Mouse (Mus musculus) forebrain, embryonic 15.5 days (tissue): ENCODE results near the gene Batf3. TPM values are rescaled to one million over a fixed set of nuclear protein-coding genes. Genes with fewer than 3 reads are reported as not detected.

Experiments
- ATAC-seq: fragments of 200-750 bp; cut with Nextera tagmentation; replicated peaks from 2 replicates; pipeline ENCODE4 v1.8.0; 2017; ENCODE audit warnings: mild to moderate bottlenecking, moderate TSS enrichment, moderate library complexity
- H3K27ac ChIP-seq: fragments of 300-500 bp; sonication (generic); replicated peaks from 2 replicates; pipeline ENCODE4 v1.5.1; 2015; ENCODE audit warnings: mild to moderate bottlenecking, inconsistent platforms
- H3K27me3 ChIP-seq: fragments of 300-500 bp; sonication (generic); 2 replicates; pipeline ENCODE4 v1.6.1; 2015; ENCODE audit warnings: inconsistent platforms
- H3K36me3 ChIP-seq: fragments of 300-500 bp; sonication (generic); 2 replicates; pipeline ENCODE4 v1.6.1; 2015; ENCODE audit warnings: mild to moderate bottlenecking, inconsistent platforms
- H3K4me1 ChIP-seq: fragments of 300-500 bp; sonication (generic); 2 replicates; pipeline ENCODE4 v1.6.1; 2015; ENCODE audit warnings: inconsistent platforms
- H3K4me2 ChIP-seq: fragments of 300-500 bp; sonication (generic); replicated peaks from 2 replicates; pipeline ENCODE4 v1.6.1; 2015; ENCODE audit warnings: mild to moderate bottlenecking, inconsistent platforms
- H3K4me3 ChIP-seq: fragments of 300-500 bp; sonication (generic); 2 replicates; pipeline ENCODE4 v1.5.1; 2015; ENCODE audit warnings: mild to moderate bottlenecking, inconsistent platforms
- H3K9ac ChIP-seq: fragments of 300-500 bp; sonication (generic); replicated peaks from 2 replicates; pipeline ENCODE4 v1.6.1; 2015; ENCODE audit warnings: mild to moderate bottlenecking, inconsistent platforms
- H3K9me3 ChIP-seq: fragments of 300-500 bp; sonication (generic); 2 replicates; pipeline ENCODE4 v1.6.1; 2016; ENCODE audit warnings: inconsistent platforms
- WGBS: fragments of 180-500 bp; shearing (Covaris S2); methylation state at CpG from one replicate; pipeline ENCODE4 v1.1.7; 2015; ENCODE audit warnings: mixed read lengths; 5-methylcytosine and 5-hydroxymethylcytosine counted together
- polyA plus RNA-seq: library from polyadenylated mRNA; unstranded; fragments of >200 nt; fragmentation: Nextera tagmentation; extraction: Ambion mirVana; gene quantifications from 2 replicates; pipeline ENCODE4 v1.2.1, GENCODE M21; 2015

Batf3 gene
- 1.6 and 1.9 TPM in 2 replicates for polyA plus RNA-seq

DNA sequence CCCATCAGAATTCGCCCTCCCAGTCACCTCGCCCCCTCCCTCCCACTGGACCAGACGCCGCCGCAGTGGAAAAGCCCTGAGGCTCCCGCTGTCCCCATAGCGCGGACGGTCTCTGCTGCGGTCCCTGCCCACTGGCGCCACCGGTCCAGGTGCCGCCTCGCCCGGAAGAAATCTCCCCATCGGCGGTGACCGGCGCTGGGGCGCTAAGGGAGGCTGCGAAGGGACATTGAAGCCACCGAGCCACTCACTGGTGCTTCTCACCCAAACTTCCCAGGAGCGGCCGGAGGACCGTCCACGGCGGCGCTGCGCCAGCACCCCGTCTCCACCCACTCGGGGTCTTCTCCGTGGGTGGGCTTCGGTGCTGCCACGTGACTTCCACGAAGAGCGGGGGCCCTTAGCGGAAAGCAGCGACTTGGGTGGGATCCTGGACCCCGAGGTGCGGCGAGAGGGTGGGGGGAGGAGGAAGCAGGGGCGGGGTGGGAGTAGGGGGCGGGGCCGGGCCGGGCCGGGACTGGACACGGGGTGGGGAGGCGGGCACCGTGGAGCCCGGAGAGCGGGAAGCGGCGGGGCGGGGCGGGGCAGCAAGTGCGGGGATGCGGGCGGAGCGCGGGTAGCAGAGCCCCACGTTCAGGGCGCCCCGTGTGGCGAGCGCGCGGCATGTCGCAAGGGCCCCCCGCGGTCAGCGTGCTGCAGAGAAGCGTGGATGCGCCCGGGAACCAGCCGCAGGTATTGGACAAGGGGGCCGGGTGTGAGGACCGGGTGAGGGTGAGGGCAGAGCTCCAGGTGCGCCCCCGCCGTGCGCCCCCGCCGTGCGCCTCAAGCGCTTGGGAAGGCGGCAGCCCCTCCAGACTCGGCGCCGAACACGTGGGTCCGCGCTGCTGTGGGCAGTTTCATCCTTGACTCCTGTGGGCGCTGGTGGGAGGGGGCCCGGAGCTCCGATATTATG, at the start of gene Batf3:
Gene Batf3 (plus strand): TSS at position 46 of the 946 bp plus-strand sequence.
- Histone ChIP-seq H3K27ac (no peak within 1 kb of the TSS), H3K9me3 (no peaks in the 10 kb centered on the region), H3K4me3 (peak within 1 kb of the TSS; percentile 52), H3K9ac (peak within 1 kb of the TSS; percentile 39), H3K4me2 (peak within 1 kb of the TSS; percentile 98), H3K27me3 (peaks cover 15% of the 10 kb centered on the region), H3K4me1 (peaks cover 10% of the 10 kb centered on the region), H3K36me3 (no peaks in the 10 kb centered on the region)
- ATAC-seq, result peak; percentile 80
- under 1% methylated on average over 87 of the region's 95 CpGs for WGBS

DNA sequence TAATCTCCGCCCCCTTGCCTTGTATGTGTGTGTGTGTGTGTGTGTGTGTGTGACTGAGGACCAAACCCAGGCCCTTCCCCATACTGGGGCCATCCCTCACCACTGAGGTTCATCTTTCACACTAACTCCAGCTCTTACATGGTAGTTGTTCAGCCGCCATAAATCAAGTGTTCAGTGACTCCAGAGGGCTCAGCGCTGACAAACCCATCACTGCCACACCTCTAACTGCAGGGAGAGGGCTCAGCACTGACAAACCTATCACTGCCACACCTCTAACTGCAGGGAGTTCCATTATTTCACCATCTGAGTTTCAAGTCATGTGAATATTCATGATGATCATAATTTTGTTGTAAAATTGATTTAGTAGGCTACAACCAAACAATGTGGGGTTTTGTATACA, 44.1 kb upstream of the Batf3 start:
- H3K27ac ChIP-seq, result no peak overlapping the region
- H3K4me2 ChIP-seq, result no peak overlapping the region
- no peaks in the 10 kb centered on the region for H3K36me3 ChIP-seq
- H3K9me3 ChIP-seq, result no peaks in the 10 kb centered on the region
- no peak for ATAC-seq
- H3K9ac ChIP-seq, result no peak overlapping the region
- WGBS, result 95% methylated on average over 3 of the region's 3 CpGs
- no peaks in the 10 kb centered on the region for H3K4me1 ChIP-seq
- no peak overlapping the region for H3K4me3 ChIP-seq
- no peaks in the 10 kb centered on the region for H3K27me3 ChIP-seq

DNA sequence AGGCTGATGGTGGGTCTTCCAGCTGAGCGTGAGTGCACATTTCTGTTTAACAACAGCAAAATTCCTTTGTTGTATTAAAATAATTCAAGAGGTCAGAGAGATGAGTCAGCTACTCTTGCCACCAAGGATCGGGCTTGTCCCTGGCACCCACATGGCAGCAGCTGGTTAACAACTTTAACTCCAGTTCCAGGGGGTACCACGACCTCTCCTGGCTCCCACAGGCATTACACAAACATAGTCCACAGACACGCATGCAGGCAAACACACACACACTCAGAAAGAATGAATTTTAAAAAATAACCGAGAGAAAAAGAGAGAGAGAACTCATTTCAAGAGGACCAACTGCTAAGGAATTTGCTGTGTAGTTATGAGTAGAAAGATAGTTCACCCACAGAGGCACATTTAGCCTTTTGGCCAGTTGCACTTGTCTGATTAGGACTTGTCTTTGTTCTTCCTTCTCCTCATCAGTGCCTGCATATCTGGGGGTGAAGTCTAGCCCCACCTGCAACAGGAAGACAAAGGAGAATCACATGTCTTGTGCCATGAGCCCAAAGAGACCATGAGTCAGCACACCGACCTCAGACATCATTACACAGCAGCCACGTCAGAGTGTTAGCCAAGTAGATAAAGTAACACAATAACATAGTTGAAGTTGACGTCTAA, 42.6 kb upstream of the Batf3 start:
- Histone ChIP-seq H3K4me1 (no peaks in the 10 kb centered on the region), H3K27ac (no peak overlapping the region), H3K4me3 (no peak overlapping the region), H3K9me3 (no peaks in the 10 kb centered on the region), H3K9ac (no peak overlapping the region), H3K36me3 (no peaks in the 10 kb centered on the region), H3K27me3 (no peaks in the 10 kb centered on the region), H3K4me2 (no peak overlapping the region)
- ATAC-seq, result no peak
- 76% methylated on average over 8 of the region's 8 CpGs for WGBS

DNA sequence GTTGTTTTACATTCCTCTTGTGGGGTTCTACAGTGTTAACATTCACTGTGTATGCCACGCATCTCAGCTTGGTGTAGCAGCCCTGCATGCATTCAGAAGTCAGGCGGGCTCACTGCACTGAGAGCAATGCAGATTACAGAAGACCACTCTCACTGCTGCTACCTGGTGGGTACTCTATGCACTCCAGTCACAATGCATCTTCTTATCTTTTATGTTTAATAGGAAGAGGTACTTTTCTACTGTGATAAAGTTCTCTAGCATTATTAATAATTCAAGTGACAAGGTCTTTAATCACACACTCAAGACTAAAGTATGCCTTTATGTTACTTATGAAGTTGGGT, 42.1 kb upstream of the Batf3 start:
- no peak overlapping the region for H3K9ac ChIP-seq
- no peak overlapping the region for H3K4me3 ChIP-seq
- ATAC-seq, result no peak
- no peaks in the 10 kb centered on the region for H3K27me3 ChIP-seq
- no peak overlapping the region for H3K27ac ChIP-seq
- H3K9me3 ChIP-seq, result no peaks in the 10 kb centered on the region
- H3K36me3 ChIP-seq, result no peaks in the 10 kb centered on the region
- H3K4me2 ChIP-seq, result no peak overlapping the region
- WGBS, result 65% methylated on average over 2 of the region's 2 CpGs
- no peaks in the 10 kb centered on the region for H3K4me1 ChIP-seq

DNA sequence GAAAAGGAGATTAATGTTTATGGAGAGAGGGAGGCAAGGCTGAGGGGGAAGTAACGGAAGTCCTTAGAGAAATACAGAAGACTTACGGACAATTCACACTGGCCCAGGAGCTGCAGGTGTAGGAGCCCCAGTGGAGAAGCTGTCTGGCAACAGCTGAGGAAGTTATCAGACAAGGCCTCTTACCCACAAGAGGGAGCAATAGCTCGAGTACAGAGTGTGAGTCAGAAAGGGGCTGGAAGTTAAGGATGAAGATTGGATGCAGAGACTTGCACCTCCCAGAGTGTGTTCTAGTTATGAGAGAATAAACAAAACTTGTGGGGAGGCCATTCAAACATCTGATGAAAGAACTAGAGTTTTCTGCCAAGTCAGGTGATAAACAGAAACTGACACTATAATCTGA, 40.2 kb upstream of the Batf3 start:
- Histone ChIP-seq H3K9ac (no peak overlapping the region), H3K4me2 (no peak overlapping the region), H3K4me3 (no peak overlapping the region), H3K4me1 (peaks cover 8% of the 10 kb centered on the region), H3K36me3 (no peaks in the 10 kb centered on the region), H3K27ac (no peak overlapping the region), H3K27me3 (no peaks in the 10 kb centered on the region), H3K9me3 (no peaks in the 10 kb centered on the region)
- WGBS, result 68% methylated on average over 3 of the region's 3 CpGs
- no peak for ATAC-seq

DNA sequence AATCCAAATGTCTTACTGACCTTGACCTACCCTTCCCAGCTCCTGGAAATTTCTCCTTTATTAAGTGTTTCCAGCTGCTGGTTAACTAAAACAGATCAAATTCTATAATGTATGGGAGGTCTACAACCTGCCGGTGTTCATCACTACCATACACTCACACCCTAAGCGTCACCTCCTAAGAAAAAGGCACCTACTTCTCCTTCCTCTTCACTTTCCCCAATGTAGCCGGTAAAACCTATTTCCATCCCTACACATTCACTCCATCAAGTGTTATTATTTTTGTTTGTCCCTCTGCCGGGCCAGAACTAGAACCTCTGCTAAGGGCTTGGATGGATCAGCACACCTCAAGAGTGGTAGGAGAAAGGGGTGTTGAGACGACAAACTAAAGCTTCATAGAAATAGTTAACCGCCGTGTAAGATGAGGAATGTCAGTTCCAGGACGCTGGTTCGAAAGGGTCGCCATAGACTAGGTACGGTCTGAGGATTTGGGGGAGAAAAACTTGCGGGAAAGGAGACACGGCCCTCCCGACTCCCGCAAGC, 35.3 kb upstream of the Batf3 start:
- Histone ChIP-seq H3K36me3 (no peaks in the 10 kb centered on the region), H3K4me2 (peak overlapping the region; percentile 94), H3K27ac (peak overlapping the region; percentile 68; the same call in 1 of the 2 replicates), H3K4me3 (peak overlapping the region; percentile 84), H3K9me3 (no peaks in the 10 kb centered on the region), H3K27me3 (no peaks in the 10 kb centered on the region), H3K4me1 (peaks cover 21% of the 10 kb centered on the region), H3K9ac (peak overlapping the region; percentile 82)
- WGBS, result 6% methylated on average over 15 of the region's 15 CpGs
- ATAC-seq, result no peak; the same call in 1 of the 2 replicates

DNA sequence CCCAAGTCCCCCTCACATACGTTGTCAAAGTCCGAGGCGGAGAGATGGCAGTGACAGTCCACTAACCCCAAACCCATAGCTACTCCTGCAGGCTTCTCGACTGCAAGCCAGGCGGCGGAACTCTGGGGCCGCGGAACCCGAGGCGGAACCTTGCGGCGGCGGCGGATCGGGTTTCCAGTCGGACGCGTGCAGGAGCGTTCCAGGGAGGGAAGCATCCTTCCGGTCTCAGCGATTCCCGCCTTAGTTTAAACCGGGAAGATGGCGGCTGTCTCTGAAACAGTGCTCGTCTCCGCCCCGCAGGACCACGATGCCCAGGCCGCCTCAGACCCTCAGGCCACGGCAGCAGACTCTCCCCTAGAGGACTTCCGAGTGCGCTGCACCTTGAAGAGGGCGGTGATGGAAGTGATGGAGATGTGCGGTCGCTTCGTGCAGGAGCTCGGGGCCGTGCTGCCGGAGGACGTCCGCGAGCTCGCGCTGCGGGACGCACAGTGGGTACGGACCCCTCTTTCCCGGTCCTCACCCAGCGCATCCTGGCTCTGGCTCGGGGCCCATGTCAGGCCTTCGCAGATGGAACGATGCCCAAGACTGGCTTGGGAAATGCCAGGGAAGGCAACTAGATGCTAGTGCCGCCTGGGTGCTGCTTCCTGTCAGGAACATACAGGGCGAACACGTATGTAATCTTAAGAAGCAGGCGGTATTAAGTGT, 34.7 kb upstream of the Batf3 start, which contains the start of the genes Tatdn3 and Nsl1:
Gene Tatdn3 (minus strand): TSS at position 152 of the 705 bp plus-strand sequence.
Gene Nsl1 (plus strand): TSS at position 232 of the 705 bp plus-strand sequence.
- no peaks in the 10 kb centered on the region for H3K36me3 ChIP-seq
- peak within 1 kb of the TSS; percentile 82 for H3K9ac ChIP-seq
- peaks cover 21% of the 10 kb centered on the region for H3K4me1 ChIP-seq
- peak within 1 kb of the TSS; percentile 84 for H3K4me3 ChIP-seq
- no peaks in the 10 kb centered on the region for H3K27me3 ChIP-seq
- peak; percentile 94 for ATAC-seq
- H3K9me3 ChIP-seq, result no peaks in the 10 kb centered on the region
- peak within 1 kb of the TSS; percentile 94 for H3K4me2 ChIP-seq
- H3K27ac ChIP-seq, result peak within 1 kb of the TSS; percentile 68; the same call in 1 of the 2 replicates
- WGBS, result under 1% methylated on average over 56 of the region's 56 CpGs

DNA sequence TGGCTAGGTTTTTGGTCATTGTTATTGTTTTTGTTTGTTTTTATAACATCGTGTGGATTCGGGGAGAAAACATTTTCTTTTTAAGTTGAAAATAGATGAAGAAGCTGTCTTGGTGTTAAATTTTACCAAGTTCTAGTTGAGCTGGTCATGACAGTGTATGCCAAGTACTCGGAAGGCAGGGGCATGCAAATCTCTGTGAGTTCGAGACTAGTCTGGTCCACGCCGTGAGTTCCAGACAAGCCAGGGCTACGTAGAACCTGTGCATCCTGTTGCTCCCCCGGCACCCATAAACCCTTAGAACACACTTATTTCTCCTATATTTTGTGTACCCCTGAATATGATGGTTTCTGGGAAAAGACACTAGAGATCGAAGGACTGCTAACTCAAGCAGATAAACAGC, 33.9 kb upstream of the Batf3 start:
- WGBS, result 59% methylated on average over 9 of the region's 9 CpGs

DNA sequence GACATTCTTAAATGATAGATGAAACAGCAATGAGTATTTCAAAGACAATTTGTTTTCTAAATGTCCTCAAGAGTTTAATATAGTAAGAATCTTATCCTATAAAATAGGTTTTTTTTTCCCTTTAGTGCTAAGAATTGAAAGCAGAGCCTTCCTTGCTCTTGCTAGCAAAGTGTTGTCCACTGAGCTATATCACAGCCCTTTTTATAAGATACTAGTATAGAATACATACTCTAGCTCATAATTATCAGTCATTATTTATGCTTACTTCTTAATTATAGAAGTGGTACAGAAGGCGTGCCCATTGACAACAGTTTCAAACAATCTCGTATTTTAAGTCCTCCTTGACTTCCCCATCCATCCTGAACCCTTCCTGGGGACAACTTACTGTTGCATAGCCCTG, 33.1 kb upstream of the Batf3 start:
- no peak for ATAC-seq
- Histone ChIP-seq H3K36me3 (no peaks in the 10 kb centered on the region), H3K4me2 (no peak overlapping the region), H3K4me3 (no peak overlapping the region), H3K4me1 (peaks cover 21% of the 10 kb centered on the region), H3K9ac (no peak overlapping the region), H3K27me3 (no peaks in the 10 kb centered on the region), H3K27ac (no peak overlapping the region), H3K9me3 (no peaks in the 10 kb centered on the region)
- 88% methylated on average over 2 of the region's 2 CpGs for WGBS

More for the DNA sequence above, 33.9 kb upstream of the Batf3 start:
- Histone ChIP-seq H3K4me3 (peak overlapping the region; percentile 84), H3K4me1 (peaks cover 21% of the 10 kb centered on the region), H3K9me3 (no peaks in the 10 kb centered on the region), H3K4me2 (peak overlapping the region; percentile 94), H3K27me3 (no peaks in the 10 kb centered on the region), H3K36me3 (no peaks in the 10 kb centered on the region), H3K27ac (no peak overlapping the region), H3K9ac (peak overlapping the region; percentile 59; the same call in 1 of the 2 replicates)
- no peak for ATAC-seq

DNA sequence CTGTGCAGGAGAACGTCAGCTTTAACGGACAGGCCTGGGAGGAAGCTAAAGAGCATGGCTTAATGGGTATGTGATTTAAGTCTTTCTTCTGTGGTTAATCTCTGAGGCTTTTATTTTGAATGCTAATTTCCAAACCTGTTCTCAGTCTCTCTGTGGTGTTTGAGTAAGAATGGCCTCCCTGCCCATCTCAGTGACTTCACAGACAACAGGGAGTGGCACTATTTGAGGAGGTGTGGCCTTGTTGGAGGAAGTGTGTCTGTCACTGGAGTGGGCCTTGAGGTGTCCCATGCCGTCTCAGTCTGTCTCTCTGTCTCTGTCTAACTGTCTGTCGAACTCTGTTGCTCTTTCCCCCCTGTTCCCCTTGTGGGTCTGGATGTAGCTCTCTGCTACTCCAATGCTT, 32.5 kb upstream of the Batf3 start:
- Histone ChIP-seq H3K4me2 (no peak overlapping the region), H3K4me1 (peaks cover 21% of the 10 kb centered on the region), H3K27ac (no peak overlapping the region), H3K27me3 (no peaks in the 10 kb centered on the region), H3K4me3 (no peak overlapping the region), H3K9ac (no peak overlapping the region), H3K9me3 (no peaks in the 10 kb centered on the region), H3K36me3 (no peaks in the 10 kb centered on the region)
- no peak for ATAC-seq
- WGBS, result 89% methylated on average over 4 of the region's 4 CpGs

DNA sequence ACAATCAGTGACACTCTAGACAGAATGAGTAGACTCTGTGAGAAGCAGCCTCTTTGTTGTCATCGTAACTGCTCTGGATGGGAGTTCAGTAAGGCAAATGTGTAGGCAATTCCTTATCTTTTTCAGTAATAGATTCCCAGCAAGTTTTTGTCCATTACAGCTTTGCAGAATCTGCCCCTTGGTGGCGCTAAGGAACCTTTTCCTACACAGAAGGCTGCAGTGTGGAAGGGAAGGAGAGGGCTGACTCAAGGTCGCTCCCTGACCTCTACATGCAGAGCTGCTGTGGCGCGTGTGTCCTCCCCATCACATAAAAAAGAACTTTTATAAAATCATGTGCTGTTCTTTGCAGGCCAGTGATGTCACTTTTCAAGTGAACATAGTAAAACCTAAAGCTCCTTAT, 29.3 kb upstream of the Batf3 start:
- H3K9ac ChIP-seq, result no peak overlapping the region
- H3K4me2 ChIP-seq, result no peak overlapping the region
- no peak for ATAC-seq
- no peaks in the 10 kb centered on the region for H3K27me3 ChIP-seq
- H3K4me1 ChIP-seq, result peaks cover 10% of the 10 kb centered on the region
- H3K4me3 ChIP-seq, result no peak overlapping the region
- no peak overlapping the region for H3K27ac ChIP-seq
- WGBS, result 84% methylated on average over 5 of the region's 5 CpGs
- H3K36me3 ChIP-seq, result peaks cover 9% of the 10 kb centered on the region
- no peaks in the 10 kb centered on the region for H3K9me3 ChIP-seq
